Mouse (Mus musculus) cortical plate, adult 2 months (tissue): Measurements from ENCODE around the gene Trim71.

ENCODE experiments used
- CTCF ChIP-seq: fragments of 200-500 bp; IDR thresholded peaks from 2 replicates; pipeline ENCODE4 v1.5.1; 2011; ENCODE audit warnings: mild to moderate bottlenecking, control low read depth, low read length; ENCODE audit not compliant: insufficient read depth; ENCODE audit errors: extremely low read depth
- POLR2A ChIP-seq: fragments of 200-500 bp; IDR thresholded peaks from 2 replicates; pipeline ENCODE4 v1.6.1; 2011; ENCODE audit warnings: mild to moderate bottlenecking, low read length, control low read depth; ENCODE audit not compliant: insufficient read depth; ENCODE audit errors: extremely low read depth

GRCm38 (mm10) chr9:114554355-114554979, 9.7 kb downstream of the Trim71 start:
- TF ChIP-seq CTCF (no peak), POLR2A (no peak)
